Mouse (Mus musculus) testis, adult 2 months (tissue): ENCODE results near the gene 4931409K22Rik. TPM values are rescaled to one million over a fixed set of nuclear protein-coding genes. Genes with fewer than 3 reads are reported as not detected.
A peak's percentile ranks its signal among the peaks of the same experiment; 100 is the strongest.

ENCODE experiments used
- H3K27ac ChIP-seq: fragments of 200-500 bp; 2 replicates; pipeline ENCODE4 v1.5.1; 2012; ENCODE audit warnings: low read depth, low read length; ENCODE audit not compliant: control insufficient read depth, insufficient read depth
- H3K27me3 ChIP-seq: fragments of 200-500 bp; 2 replicates; pipeline ENCODE4 v1.6.1; 2012; ENCODE audit warnings: mild to moderate bottlenecking, low read length, moderate library complexity; ENCODE audit not compliant: control insufficient read depth, insufficient read depth
- H3K36me3 ChIP-seq: fragments of 200-500 bp; 2 replicates; pipeline ENCODE4 v1.6.1; 2012; ENCODE audit warnings: mild to moderate bottlenecking, low read length; ENCODE audit not compliant: control insufficient read depth, insufficient read depth
- H3K4me1 ChIP-seq: fragments of 200-500 bp; 2 replicates; pipeline ENCODE4 v1.6.1; 2012; ENCODE audit warnings: low read length; ENCODE audit not compliant: control insufficient read depth, insufficient read depth
- H3K4me3 ChIP-seq: fragments of 200-500 bp; 2 replicates; pipeline ENCODE4 v1.5.1; 2012; ENCODE audit warnings: low read depth, mild to moderate bottlenecking, low read length, moderate library complexity, mixed read lengths; ENCODE audit not compliant: control insufficient read depth
- CTCF ChIP-seq: fragments of 200-500 bp; IDR thresholded peaks from 2 replicates; pipeline ENCODE4 v1.5.1; 2012; ENCODE audit warnings: low read depth, mild to moderate bottlenecking, inconsistent platforms, low read length, moderate library complexity; ENCODE audit not compliant: control insufficient read depth, insufficient read depth, insufficient replicate concordance
- POLR2A ChIP-seq: fragments of 200-500 bp; IDR thresholded peaks from 2 replicates; pipeline ENCODE4 v1.6.1; 2012; ENCODE audit warnings: low read depth, mild to moderate bottlenecking, inconsistent platforms, low read length, moderate library complexity; ENCODE audit not compliant: control insufficient read depth
- polyA plus RNA-seq: library from polyadenylated mRNA; depleted of rRNA; stranded (reverse); fragments of >200 nt; gene quantifications from 2 replicates; pipeline ENCODE4 v1.2.3, GENCODE M21; 2012; rRNA removed

The 4931409K22Rik gene
- polyA plus RNA-seq: 108 and 117 TPM in 2 replicates

DNA sequence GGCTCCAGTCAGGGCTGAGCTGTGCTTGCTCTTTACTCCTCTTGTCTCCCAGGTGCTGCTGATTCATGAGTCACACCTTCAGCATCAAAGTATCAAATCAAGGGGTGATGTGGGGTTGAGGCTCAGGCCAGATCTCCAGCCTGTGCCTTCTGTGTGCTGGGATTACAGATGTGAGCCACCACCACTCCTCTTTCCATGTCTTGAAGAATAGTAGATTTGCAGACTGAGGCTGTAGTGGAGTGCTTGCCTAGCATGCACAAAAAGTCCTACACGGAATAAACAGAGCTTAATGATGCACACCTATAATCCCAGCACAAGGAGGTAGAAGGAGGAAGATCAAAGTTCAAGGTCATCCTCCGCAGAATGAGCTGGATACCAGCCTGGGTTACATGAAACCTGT is at the start of gene 4931409K22Rik:
4931409K22Rik (minus strand) TSS at position 101 of the 400 bp plus-strand sequence.
- peaks cover 6% of the 10 kb centered on the region for H3K4me1 ChIP-seq
- H3K4me3 ChIP-seq: peak within 1 kb of the TSS; percentile 35
- no peaks in the 10 kb centered on the region for H3K36me3 ChIP-seq
- TF ChIP-seq POLR2A: no peak
- TF ChIP-seq CTCF: no peak
- no peaks in the 10 kb centered on the region for H3K27me3 ChIP-seq
- no peak within 1 kb of the TSS for H3K27ac ChIP-seq

DNA sequence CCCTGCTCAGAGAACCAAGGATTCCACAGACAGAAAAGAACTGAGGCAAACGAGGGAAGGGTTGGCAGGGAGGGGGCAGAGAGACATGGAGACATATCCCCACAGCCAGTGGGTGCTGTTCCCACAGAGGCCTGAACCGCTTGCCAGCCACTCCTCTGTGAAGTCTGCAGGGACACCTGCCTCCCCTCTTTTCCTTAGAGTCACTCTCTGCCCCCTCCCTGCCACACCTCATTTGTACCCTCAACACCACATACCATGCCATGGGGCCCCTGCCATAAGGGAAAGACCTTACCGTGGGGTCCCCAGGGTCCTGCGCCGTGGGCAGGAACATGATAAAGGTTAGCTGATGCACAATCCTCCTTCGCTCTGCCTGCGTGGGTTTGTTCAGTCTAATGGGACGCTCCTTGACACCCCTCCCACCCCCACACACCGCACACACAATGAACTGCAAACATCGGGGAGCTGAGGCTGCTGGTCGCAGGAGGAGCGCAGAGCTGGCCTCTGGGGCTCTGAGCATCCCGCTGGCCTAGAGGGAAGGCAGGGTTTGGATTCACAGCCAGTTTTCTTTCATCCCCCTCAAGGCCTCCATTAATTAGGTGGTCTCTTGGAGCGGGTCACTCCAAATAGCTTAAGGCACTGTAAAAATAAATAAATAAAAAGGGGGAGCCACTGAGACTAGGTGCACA is 49.5 kb upstream of the 4931409K22Rik start:
- H3K27ac ChIP-seq: no peak overlapping the region; the same call in 1 of the 2 replicates
- no peak for TF ChIP-seq CTCF
- no peak for TF ChIP-seq POLR2A
- H3K36me3 ChIP-seq: no peaks in the 10 kb centered on the region
- peaks cover 21% of the 10 kb centered on the region for H3K4me1 ChIP-seq
- no peak overlapping the region for H3K4me3 ChIP-seq
- no peaks in the 10 kb centered on the region for H3K27me3 ChIP-seq

DNA sequence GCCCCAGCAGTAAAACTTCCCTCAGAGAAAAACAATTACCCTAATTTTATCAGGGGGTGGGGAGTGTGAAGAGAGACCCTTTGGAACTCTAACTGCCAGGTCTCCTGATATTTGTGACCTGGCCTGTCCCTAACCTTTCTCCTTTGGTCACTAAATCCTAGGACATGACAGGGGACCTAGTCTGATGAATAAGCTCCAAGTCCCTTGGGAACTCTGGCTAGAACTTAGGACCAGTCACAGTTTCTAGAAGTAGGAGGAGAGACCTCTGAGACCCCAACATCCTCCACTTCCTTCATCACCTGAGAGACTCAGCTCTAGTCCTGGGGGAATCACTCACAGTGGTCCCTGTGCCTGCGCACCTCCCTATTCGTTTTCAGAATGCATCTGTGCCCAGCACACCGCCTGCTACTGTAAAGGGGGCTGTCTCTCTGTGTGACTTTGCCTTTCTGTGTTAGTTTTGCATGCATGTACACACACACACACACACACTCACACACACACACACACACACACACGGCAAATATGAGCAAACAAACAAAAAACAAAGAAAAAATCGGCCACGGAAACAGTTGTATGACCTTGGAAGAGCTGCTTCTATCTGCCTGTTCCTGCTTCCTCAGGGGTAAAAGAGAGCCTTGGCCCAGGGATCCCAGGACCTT is 48.8 kb upstream of the 4931409K22Rik start:
- no peaks in the 10 kb centered on the region for H3K27me3 ChIP-seq
- peaks cover 24% of the 10 kb centered on the region for H3K4me1 ChIP-seq
- H3K4me3 ChIP-seq: no peak overlapping the region
- peak overlapping the region; percentile 32 for H3K27ac ChIP-seq
- TF ChIP-seq CTCF: no peak
- no peak for TF ChIP-seq POLR2A
- no peaks in the 10 kb centered on the region for H3K36me3 ChIP-seq

DNA sequence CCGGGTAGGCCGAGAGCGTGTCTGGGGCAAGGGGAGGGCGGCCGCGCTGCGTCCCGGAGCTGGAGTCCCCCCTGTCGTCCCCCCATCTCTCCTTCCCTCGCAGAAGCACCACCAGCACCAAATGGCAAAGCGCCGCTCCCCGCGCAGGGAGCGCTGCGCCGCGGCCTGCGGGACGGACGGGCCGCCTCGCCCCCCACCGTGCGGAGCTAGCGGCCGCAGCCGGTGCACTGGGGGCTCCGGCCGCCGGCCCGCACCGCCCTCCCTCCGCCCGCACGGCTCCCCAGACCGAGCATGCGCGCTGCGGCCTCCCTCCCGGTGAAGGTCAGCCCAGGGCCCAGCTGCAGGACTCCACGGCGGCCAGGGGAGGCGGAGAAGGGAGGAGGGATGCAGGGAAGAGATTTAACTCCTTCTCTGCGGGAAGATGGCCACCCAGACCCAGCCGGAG is 48.1 kb upstream of the 4931409K22Rik start:
- Histone ChIP-seq H3K4me3 (peak overlapping the region; percentile 75), H3K36me3 (no peaks in the 10 kb centered on the region), H3K4me1 (peaks cover 24% of the 10 kb centered on the region), H3K27me3 (no peaks in the 10 kb centered on the region), H3K27ac (peak overlapping the region; percentile 81)
- TF ChIP-seq CTCF (no peak), POLR2A (peak; percentile 40; the same call in 1 of the 2 replicates)

DNA sequence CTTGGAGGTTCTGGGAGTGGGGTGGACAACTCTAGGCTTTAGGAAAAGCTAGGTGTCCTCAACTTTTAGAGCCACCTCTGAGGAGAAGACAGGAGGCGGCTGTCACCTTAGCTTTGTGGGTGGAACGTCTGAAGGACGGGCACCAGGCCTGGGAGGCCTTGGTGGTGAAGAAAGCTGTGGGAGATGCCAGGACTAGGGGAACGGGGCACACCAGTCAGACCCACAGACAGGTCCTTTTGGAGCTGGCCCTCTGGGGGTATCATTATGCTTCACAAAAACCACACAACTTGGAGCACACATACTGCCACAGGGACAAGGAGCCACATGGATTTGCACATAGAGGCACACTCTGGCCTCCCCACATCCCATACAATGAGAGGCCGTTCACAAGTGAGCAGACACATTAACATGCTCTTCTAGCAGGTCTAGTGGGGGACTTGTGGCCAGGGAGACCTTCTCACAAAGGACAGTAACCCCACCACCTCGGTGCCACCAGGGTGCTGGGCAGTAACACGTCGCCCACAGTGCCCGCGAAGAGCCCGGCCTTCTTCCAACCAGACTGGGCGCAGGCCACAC is 47.6 kb upstream of the 4931409K22Rik start:
- TF ChIP-seq POLR2A (no peak), CTCF (no peak)
- Histone ChIP-seq H3K4me3 (peak overlapping the region; percentile 75), H3K27me3 (no peaks in the 10 kb centered on the region), H3K36me3 (no peaks in the 10 kb centered on the region), H3K4me1 (peaks cover 24% of the 10 kb centered on the region), H3K27ac (peak overlapping the region; percentile 81)

DNA sequence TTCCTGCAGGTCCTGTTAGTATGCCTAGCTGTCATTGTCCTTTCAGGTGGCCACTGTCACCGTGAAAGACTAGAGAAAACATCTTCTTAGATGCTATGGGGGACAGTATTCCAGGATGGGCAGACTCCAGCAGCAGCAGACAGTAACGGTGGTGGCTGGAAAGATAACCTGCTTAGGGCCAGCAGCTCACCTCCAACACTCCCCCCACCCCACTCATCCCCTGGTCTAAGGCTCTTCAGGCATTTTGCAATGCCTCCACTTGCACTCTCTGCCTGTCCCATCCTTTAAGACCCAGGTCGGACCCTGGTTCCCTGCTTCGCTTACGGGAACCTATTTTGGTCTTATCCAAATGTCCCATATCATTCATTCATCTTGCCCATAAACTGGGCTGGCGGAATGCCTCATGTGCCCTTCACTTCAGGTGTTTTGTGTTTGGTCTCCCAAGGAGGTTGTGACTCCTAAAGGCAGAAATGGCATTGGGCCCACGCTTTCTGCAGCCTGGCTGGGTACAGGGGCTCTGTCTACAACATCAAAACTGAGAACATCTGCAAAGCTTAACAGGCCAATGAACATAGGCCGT is 46.9 kb upstream of the 4931409K22Rik start:
- H3K27ac ChIP-seq: peak overlapping the region; percentile 14
- H3K36me3 ChIP-seq: no peaks in the 10 kb centered on the region
- peaks cover 27% of the 10 kb centered on the region for H3K4me1 ChIP-seq
- H3K4me3 ChIP-seq: no peak overlapping the region
- TF ChIP-seq POLR2A (no peak), CTCF (no peak)
- H3K27me3 ChIP-seq: no peaks in the 10 kb centered on the region
